Comparison of ENCODE assay signal across 7 mouse cellular contexts in genomic region chr16:91081508-91081907, GRCm38 (mm10). TPM values are rescaled to one million over a fixed set of nuclear protein-coding genes. Genes with fewer than 3 reads are reported as not detected.
DNase-seq lines count a peak whose midpoint lies in the region; ATAC-seq and TF ChIP-seq lines count a peak whose summit lies in the region.

No protein-coding gene starts in this region.

- H3K4me3 ChIP-seq in left cerebral cortex, adult 2 months = no peak overlapping the region

- H3K27ac ChIP-seq in left cerebral cortex, adult 2 months = no peak overlapping the region

- peak; percentile 83 for ATAC-seq in erythroid progenitor cell, adult 5-6 weeks (replicated peaks; ENCODE audit: low FRiP score, poor library complexity, severe bottlenecking)

- peak; percentile 70 for TF ChIP-seq CTCF in left cerebral cortex, adult 2 months (IDR thresholded peaks at IDR 0.05)

- intact Hi-C loops in heart, postnatal 36 days (cut with DNase I) = loop anchor here (1.0 to 5.0 kb wide), 3 partner anchors 81 to 271 kb away; no protein-coding TSS in a partner anchor
- intact Hi-C loops in left cerebral cortex, adult 2 months (cut with DNase I) = loop anchor here (1.0 to 10.0 kb wide), 2 partner anchors 233 to 271 kb away; no protein-coding TSS in a partner anchor

- peak; percentile 64 for DNase-seq in MEL-GATA-1-ER (ENCODE audit: extremely low read depth, low read depth)
- DNase-seq in brain, adult 2 months (ENCODE audit: low read depth, low spot score) = peak; percentile 93
- peak; percentile 64 to 70 for DNase-seq in heart, postnatal 36 days
- DNase-seq in left cerebral cortex, adult 2 months (ENCODE audit: extremely low spot score in 1 of 2, low spot score in 2 of 2) = peak; percentile 65 to 71
- DNase-seq in mesoderm, embryonic 11.5 days (ENCODE audit: low read depth, low spot score) = peak; percentile 81
- peak; percentile 53 to 54 for DNase-seq in right cerebral cortex, postnatal 36 days (ENCODE audit: low spot score in 2 of 2)

RNA-seq across cellular contexts. Expression of gene 4932438H23Rik, which starts 13.4 kb away (rescaled TPM):
- not detected in 2 replicates for total RNA-seq in erythroid progenitor cell, adult 5-6 weeks (2015; ENCODE audit: low replicate concordance)
- not detected in 2 replicates for total RNA-seq in erythroid progenitor cell, adult 5-6 weeks (2017; ENCODE audit: low replicate concordance)
- total RNA-seq in heart, postnatal 36 days (2021) = under 1 TPM in 1 of 2 experiments, not detected in 1; 0.19 TPM
- total RNA-seq in left cerebral cortex, adult 2 months (2021) = under 1 TPM; 0.72 to 0.91 TPM

RNA-seq across cellular contexts. Expression of gene Paxbp1, which starts 37.2 kb away (rescaled TPM):
- total RNA-seq in erythroid progenitor cell, adult 5-6 weeks (2015; ENCODE audit: low replicate concordance) = 147 and 193 TPM in 2 replicates
- total RNA-seq in erythroid progenitor cell, adult 5-6 weeks (2017; ENCODE audit: low replicate concordance) = 152 and 209 TPM in 2 replicates
- 10 to 100 TPM; 13.1 to 13.5 TPM for total RNA-seq in heart, postnatal 36 days (2021)
- total RNA-seq in left cerebral cortex, adult 2 months (2021) = 10 to 100 TPM; 66.1 to 76.5 TPM

Comparison
In these comparisons a context has a peak if more than half of its experiments do, and no peak if none do; other contexts are left out.
1. RNA of gene Paxbp1, which starts 37.2 kb away (total RNA-seq): 147 to 209 TPM in erythroid progenitor cell, adult 5-6 weeks and 66.1 to 76.5 TPM in left cerebral cortex, adult 2 months; 13.1 to 13.5 TPM in heart, postnatal 36 days; every median in the first group is over 4 times any median in the second.
2. Peak in every context shown above with its lines, with median percentiles within 50 percentile points of each other: DNase-seq.